Mouse (Mus musculus) lung, adult 2 months (tissue): ENCODE measurements around the gene Macrod2. TPM values are rescaled to one million over a fixed set of nuclear protein-coding genes. Genes with fewer than 3 reads are reported as not detected.

Experiments
- DNase-seq: peaks from one replicate; pipeline ENCODE4 v3.0.0; 2022
- H3K4me1 ChIP-seq: fragments of 200-500 bp; 2 replicates; pipeline ENCODE4 v1.6.1; 2011; ENCODE audit warnings: low read length; ENCODE audit not compliant: control insufficient read depth, insufficient read depth
- H3K4me3 ChIP-seq: fragments of 200-500 bp; replicated peaks from 2 replicates; pipeline ENCODE3; 2011; ENCODE audit warnings: low read depth, mild to moderate bottlenecking, control low read depth, low read length; ENCODE audit errors: extremely low read depth
- CTCF ChIP-seq: fragments of 200-500 bp; IDR thresholded peaks from 2 replicates; pipeline ENCODE4 v1.5.1; 2011; ENCODE audit warnings: mild to moderate bottlenecking, low read length, control low read depth; ENCODE audit not compliant: insufficient read depth
- POLR2A ChIP-seq: fragments of 200-500 bp; IDR thresholded peaks from 2 replicates; pipeline ENCODE4 v1.6.1; 2011; ENCODE audit warnings: low read depth, mild to moderate bottlenecking, control low read depth, low read length, borderline replicate concordance; ENCODE audit errors: extremely low read depth
- WGBS: fragments of 180-500 bp; shearing (Covaris S2); methylation state at CpG from one replicate; pipeline ENCODE4 v1.1.7; 2018; 5-methylcytosine and 5-hydroxymethylcytosine counted together
- polyA plus RNA-seq: library from polyadenylated mRNA; depleted of rRNA; stranded (reverse); fragments of >200 nt; gene quantifications from 2 replicates; pipeline ENCODE4 v1.2.3, GENCODE M21; 2012

Macrod2 gene
- polyA plus RNA-seq, 1 experiment = 2.6 TPM

GRCm38 (mm10) chr2:140664381-140664780, 269.3 kb downstream of the Macrod2 start:
- H3K4me3 ChIP-seq = no peak overlapping the region
- no peaks in the 10 kb centered on the region for H3K4me1 ChIP-seq
- WGBS = 89% methylated on average over 4 of the region's 4 CpGs
- TF ChIP-seq CTCF = no peak
- no peak for TF ChIP-seq POLR2A
- no peak for DNase-seq

DNA sequence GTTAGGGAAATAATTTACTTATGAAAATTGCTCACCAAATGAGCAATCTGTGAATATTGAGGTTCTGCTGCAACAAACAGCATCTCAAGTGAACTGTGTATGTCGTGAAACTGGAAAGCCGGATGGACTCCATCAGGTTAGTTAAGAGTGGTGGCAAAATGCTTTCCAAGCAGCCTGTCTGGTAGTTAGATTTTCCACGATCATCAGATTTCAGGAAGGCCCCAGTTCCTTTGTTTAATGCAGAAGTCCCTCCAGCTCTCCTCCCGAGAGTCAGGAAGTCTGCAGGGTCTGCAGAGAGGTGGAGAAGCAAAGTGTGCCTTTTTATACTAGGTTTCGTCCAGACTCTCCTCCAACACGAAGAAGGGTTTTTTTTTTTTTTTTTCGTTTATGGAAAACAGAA, 271.7 kb downstream of the Macrod2 start:
- no peak for DNase-seq
- Histone ChIP-seq H3K4me1 (no peaks in the 10 kb centered on the region), H3K4me3 (no peak overlapping the region)
- TF ChIP-seq CTCF = no peak
- no peak for TF ChIP-seq POLR2A
- WGBS = 48% methylated on average over 7 of the region's 7 CpGs

DNA sequence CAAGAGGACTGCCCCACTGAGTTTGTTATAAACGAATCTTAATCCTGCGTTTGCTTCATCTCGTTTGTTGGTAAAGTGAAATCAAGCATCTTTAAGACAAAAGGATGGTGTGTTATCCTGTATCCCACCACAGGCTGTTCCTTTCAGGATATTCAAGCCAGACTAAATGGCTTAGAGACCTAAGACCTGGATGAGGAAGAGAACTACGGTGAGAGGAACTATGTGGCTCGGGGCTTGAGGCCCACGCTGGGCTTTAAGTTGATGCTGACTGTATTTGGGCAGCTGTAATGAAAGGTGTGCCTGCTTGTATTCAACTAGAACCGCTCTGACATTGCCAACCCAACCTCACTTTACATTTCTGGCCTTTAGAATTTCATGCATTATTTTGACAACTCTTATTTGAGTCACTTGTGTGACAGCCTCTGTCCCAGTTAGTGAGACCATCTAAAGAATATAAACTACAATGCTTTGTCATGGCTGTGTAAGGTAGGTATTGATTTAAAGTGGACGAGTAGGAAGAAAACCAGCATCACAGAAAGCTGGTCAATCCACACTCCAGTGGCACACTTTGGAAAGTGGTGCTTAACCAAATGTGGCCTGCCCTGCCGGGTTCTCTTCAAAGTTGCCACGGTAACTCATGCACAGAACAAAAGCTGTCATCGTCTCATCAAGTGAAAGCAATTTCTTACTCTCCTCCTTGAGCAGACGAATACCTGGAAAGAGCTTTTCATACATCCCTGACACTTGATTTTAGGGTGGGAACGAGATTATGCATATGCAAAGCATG, 272.3 kb downstream of the Macrod2 start:
- 72% methylated on average over 13 of the region's 13 CpGs for WGBS
- H3K4me1 ChIP-seq = no peaks in the 10 kb centered on the region
- no peak for TF ChIP-seq POLR2A
- TF ChIP-seq CTCF = no peak
- DNase-seq = no peak
- H3K4me3 ChIP-seq = no peak overlapping the region

- Histone ChIP-seq H3K4me3 (no peak overlapping the region), H3K4me1 (no peaks in the 10 kb centered on the region)
- DNase-seq = peak; percentile 45
- TF ChIP-seq CTCF (peak; percentile 54), POLR2A (no peak)
- WGBS = 14% methylated on average over 8 of the region's 8 CpGs
Measured at GRCm38 (mm10) chr2:140668311-140668710, 273.2 kb downstream of the Macrod2 start.

DNA sequence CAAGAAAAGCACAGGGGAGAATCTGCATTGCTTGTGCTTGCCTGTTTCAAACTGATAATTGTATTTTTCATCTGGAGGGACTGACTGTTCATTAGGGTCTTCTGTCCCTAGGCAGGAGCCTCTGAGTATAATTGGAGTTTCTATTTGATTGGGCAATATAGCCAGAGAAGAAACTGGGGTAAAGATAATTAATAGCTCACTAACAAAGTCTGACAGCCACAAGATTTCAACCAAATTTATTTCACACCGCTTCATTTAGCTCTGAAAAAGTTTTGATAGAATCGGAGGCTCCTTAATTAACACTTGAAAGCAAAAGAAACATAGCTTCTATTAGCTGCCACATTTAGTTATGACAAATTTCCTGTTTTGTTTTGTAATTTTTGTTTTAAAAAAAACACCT, 274.0 kb downstream of the Macrod2 start:
- DNase-seq = no peak
- no peak for TF ChIP-seq CTCF
- TF ChIP-seq POLR2A = no peak
- Histone ChIP-seq H3K4me1 (no peaks in the 10 kb centered on the region), H3K4me3 (no peak overlapping the region)
- 74% methylated on average over 2 of the region's 2 CpGs for WGBS

- 89% methylated on average over 2 of the region's 2 CpGs for WGBS
- Histone ChIP-seq H3K4me3 (no peak overlapping the region), H3K4me1 (no peaks in the 10 kb centered on the region)
- no peak for DNase-seq
- no peak for TF ChIP-seq CTCF
- no peak for TF ChIP-seq POLR2A
Measured at GRCm38 (mm10) chr2:140669786-140670185, 274.7 kb downstream of the Macrod2 start.

DNA sequence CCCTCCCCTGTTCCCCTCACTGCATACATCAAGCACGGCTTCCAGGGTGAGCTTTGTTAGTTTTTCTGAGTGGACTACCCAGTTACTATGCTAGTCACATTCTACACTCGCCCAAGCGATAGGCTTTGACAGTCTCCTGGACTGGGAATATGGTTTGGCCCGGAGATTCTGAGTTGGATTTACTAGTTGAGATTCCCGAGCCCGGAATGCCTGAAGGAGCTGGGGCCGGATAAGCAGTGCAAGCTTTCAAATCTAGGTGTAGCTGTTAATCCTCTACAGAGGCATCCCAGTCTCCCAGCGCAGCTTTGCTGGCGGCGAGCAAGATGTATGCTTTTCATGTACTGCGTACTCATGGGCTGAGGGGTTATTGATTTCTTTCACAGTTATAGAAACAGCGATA, 275.3 kb downstream of the Macrod2 start:
- no peak for TF ChIP-seq CTCF
- no peak for TF ChIP-seq POLR2A
- DNase-seq = peak; percentile 53
- Histone ChIP-seq H3K4me1 (no peaks in the 10 kb centered on the region), H3K4me3 (peak overlapping the region; percentile 87)
- 4% methylated on average over 12 of the region's 12 CpGs for WGBS

DNA sequence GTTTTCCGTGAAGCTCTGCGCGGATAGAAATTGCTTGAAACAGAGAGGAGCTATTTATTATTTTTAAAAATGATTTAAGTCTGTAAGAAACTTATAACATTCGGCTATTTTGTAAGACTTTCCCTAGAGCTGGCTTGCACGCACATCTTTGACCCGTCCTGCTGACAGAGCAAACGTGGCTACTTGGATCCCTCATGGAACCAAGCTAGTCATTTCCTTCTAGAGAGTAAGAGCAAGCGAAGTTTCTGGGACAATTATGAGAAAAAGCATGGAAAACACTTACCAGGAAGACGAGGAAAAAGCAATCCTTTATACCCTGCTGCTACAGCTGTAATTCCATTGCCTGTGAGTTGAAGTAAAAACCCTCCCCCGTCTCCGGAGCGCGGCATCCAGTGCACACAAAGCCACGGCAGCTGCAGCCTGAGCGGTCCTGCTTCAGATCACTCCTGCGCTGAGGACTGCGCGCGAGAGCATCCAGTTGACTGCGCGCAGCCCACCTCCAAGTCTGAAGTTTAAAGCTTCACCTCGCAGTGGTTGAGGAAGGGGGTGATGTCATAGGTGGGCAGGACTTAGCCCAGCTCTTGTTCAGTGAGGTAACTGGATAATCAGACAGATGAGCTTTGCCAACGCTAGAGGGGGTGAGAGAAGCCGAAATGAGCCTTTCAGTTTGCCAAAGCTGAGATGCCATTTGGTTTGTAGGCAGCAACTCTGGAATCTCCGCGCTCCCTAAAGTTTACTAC, 276.0 kb downstream of the Macrod2 start, which contains the start of gene Flrt3:
Gene Flrt3, minus strand, starts transcription at position 507 of the 740 bp plus-strand sequence.
- no peaks in the 10 kb centered on the region for H3K4me1 ChIP-seq
- TF ChIP-seq CTCF (peak; percentile 53), POLR2A (peak; percentile 81; the same call in 1 of the 2 replicates)
- H3K4me3 ChIP-seq = peak within 1 kb of the TSS; percentile 87
- peak; percentile 83 for DNase-seq
- 1% methylated on average over 26 of the region's 26 CpGs for WGBS

GRCm38 (mm10) chr2:140673466-140673865, 278.4 kb downstream of the Macrod2 start:
- Histone ChIP-seq H3K4me3 (no peak overlapping the region), H3K4me1 (no peaks in the 10 kb centered on the region)
- DNase-seq = no peak
- TF ChIP-seq POLR2A (no peak), CTCF (no peak)
- 86% methylated on average over 5 of the region's 5 CpGs for WGBS
